Mouse (Mus musculus): ENCODE data around the gene Zfp599. TPM values are rescaled to one million over a fixed set of nuclear protein-coding genes. Genes with fewer than 3 reads are reported as not detected.
"Not testable (repeated sequence)": the region's sequence is repeated elsewhere in the genome, so short reads cannot be mapped to it uniquely, and the experiment has no call there.

The Zfp599 gene
- polyA plus RNA-seq (2012; ENCODE audit: insufficient read depth, low replicate concordance): 0.18 TPM in 1 of 2 replicates, not detected in the other

DNA sequence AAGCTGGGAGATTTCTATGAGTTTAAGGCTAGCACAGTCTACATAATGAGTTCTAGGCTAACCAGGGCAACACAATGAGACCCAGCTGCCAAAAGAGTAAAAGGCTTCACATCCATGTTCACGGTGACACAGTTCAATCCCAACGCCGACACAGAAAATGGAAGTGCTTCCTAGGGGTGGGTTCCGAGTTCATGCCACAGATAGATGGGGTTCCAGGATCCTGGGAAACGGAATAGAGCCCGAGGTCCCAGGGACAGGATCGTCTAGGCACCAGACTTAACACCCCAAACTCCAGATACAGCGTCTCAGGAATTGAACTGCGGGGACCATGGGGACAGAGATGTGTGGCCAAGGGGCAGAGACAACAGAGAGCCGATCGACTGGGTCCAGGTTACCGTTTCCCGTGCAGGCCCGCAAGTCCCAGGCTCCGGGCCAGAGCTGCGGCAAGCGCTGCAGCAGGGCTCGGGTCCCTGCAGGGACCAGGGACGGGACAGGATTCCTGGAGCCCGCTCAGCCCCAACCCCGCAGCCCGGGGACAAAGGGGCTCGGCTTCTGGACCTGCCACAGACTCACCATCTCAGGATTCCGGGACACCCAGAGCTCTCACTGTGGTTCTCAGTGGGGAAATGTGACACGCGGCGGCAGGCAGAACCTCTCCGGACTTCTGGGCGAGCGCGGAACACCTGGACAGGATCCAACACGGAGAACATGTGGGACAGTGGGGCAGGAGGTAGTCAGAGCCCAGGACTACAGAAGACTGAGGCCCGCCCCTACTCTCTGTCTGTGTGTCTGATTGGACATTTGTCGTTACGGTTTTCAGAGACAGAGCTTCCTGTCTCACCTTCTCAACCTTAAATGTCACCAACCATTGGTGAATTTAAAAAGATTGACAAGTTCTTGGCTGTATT, at the start of gene Zfp599:
Gene Zfp599, minus strand, starts transcription at position 712 of the 908 bp plus-strand sequence.
- Histone ChIP-seq H3K27me3 (replicated peaks) (no peaks in the 10 kb centered on the region), H3K36me3 (replicated peaks; ENCODE audit: low read length) (peaks cover 21% of the 10 kb centered on the region), H3K4me1 (peaks cover 9% of the 10 kb centered on the region), H3K9me3 (peaks cover 4% of the 10 kb centered on the region), H3K4me3 (replicated peaks) (peak within 1 kb of the TSS; percentile 91)
- TF ChIP-seq FLI1 (IDR thresholded peaks at IDR 0.05; ENCODE audit: low read length) (no peak), GATA1 (IDR thresholded peaks at IDR 0.05; ENCODE audit: borderline replicate concordance, low read length) (no peak)

DNA sequence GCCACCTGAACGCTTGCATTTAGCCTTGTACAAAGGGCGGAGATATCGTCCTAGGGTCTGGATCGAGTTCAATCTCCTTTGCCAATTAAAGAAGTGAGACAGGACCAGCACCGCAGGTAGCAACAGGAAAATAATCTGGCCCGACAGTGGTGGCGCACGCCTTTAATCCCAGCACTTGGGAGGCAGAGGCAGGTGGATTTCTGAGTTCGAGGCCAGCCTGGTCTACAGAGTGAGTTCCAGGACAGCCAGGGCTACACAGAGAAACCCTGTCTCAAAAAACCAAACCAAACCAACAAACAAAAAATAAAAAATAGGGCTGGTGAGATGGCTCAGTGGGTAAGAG, 48.2 kb upstream of the Zfp599 start:
- H3K4me3 ChIP-seq (replicated peaks): peak overlapping the region; percentile 96
- H3K27me3 ChIP-seq (replicated peaks): not testable (repeated sequence)

DNA sequence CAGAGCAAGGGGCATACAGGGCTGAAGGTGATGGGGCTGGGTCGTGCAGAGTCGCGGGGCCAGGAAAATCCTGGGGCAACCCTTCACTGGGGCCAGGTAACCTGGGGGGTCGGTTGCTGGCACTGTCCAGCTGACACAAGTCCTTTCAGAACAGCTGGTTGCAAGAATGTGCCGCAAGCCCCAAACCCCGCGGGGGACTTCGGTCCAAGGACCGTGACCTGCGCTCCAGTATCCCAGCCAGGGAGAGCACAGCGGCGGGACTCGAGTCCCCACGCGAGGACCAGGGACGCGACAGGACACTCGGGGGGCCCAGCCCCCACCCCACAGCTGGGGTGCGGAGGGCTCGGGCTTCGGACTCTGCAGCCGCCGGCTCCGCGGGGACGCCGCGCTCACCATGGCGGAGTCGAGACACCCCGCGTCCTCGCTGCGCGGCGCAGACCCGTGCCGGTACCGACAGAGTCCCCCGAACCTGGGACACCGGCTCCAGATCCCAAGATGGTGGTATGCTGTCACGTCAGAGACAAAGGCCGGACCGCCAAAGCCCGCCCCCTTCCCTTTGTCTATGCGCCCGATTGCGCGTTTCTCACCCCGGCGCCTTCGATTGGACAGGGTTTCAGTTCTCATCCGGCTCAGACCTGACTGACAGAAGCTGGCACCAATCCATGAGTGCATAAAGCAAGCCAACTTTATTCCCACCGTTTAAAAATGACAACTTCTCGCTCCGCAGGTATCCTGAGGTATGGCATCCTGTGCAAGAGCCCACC, 47.6 kb upstream of the Zfp599 start, which contains the start of gene Zfp810:
Gene Zfp810, minus strand, starts transcription at position 493 of the 764 bp plus-strand sequence.
- H3K9me3 ChIP-seq: peaks cover 18% of the 10 kb centered on the region
- H3K4me3 ChIP-seq (replicated peaks): peak within 1 kb of the TSS; percentile 96
- H3K27me3 ChIP-seq (replicated peaks): no peaks in the 10 kb centered on the region
- TF ChIP-seq FLI1 (IDR thresholded peaks at IDR 0.05; ENCODE audit: low read length) (no peak), GATA1 (IDR thresholded peaks at IDR 0.05; ENCODE audit: borderline replicate concordance, low read length) (no peak)
- peaks cover 22% of the 10 kb centered on the region for H3K4me1 ChIP-seq
- peaks cover 30% of the 10 kb centered on the region for H3K36me3 ChIP-seq (replicated peaks; ENCODE audit: low read length)

More for the DNA sequence above, 48.2 kb upstream of the Zfp599 start:
- peaks cover 23% of the 10 kb centered on the region for H3K9me3 ChIP-seq
- H3K36me3 ChIP-seq (replicated peaks; ENCODE audit: low read length): peaks cover 25% of the 10 kb centered on the region
- peaks cover 22% of the 10 kb centered on the region for H3K4me1 ChIP-seq

DNA sequence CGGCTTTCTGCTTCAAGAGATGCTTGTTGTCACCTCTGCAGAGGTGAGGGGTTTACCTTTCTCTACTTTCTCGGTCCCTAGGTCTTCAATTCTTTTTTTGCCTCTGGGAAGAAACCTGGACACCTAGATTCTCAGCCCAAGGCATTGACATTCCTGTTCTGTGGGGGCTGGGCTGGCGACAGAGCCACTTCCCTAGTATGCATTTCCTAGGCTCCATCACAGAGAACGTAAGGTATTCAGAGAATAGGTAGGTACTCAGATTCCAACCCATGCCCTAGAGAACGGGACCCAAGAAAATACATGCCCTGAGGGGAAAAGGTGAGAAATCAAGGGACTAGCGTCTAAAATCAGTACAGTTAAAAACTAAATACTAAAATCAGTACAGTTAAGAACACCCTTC, 47.0 kb upstream of the Zfp599 start:
- Histone ChIP-seq H3K4me1 (peaks cover 22% of the 10 kb centered on the region), H3K4me3 (replicated peaks) (peak overlapping the region; percentile 96)

DNA sequence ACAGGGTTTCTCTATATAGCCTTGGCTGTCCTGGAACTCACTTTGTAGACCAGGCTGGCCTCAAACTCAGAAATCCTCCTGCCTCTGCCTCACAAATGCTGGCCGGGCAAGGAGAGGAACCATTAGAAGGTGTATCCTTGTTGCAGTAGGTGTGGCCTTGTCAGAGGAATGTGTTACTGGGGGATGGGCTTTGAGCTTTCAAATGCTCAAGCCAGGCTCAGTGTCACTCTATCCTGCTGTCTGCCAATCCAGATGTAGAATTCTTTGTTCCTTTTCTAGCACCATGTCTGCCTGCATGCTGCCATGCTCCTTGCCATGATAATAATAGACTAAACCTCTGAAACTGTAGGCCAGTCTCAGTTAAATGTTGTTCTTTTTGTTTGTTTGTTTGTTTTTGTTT, 42.5 kb upstream of the Zfp599 start:
- peaks cover 67% of the 10 kb centered on the region for H3K36me3 ChIP-seq (replicated peaks; ENCODE audit: low read length)
- no peaks in the 10 kb centered on the region; the same call in 1 of the 2 replicates for H3K9me3 ChIP-seq
- H3K4me3 ChIP-seq (replicated peaks): no peak overlapping the region
- H3K4me1 ChIP-seq: peaks cover 21% of the 10 kb centered on the region
- no peaks in the 10 kb centered on the region for H3K27me3 ChIP-seq (replicated peaks)
- no peak for TF ChIP-seq GATA1 (IDR thresholded peaks at IDR 0.05; ENCODE audit: borderline replicate concordance, low read length)
- TF ChIP-seq FLI1 (IDR thresholded peaks at IDR 0.05; ENCODE audit: low read length): no peak

More for the DNA sequence above, 47.0 kb upstream of the Zfp599 start:
- Histone ChIP-seq H3K36me3 (replicated peaks; ENCODE audit: low read length) (peaks cover 34% of the 10 kb centered on the region), H3K27me3 (replicated peaks) (no peaks in the 10 kb centered on the region), H3K9me3 (peaks cover 11% of the 10 kb centered on the region)
- TF ChIP-seq GATA1 (IDR thresholded peaks at IDR 0.05; ENCODE audit: borderline replicate concordance, low read length) (no peak), FLI1 (IDR thresholded peaks at IDR 0.05; ENCODE audit: low read length) (no peak)

DNA sequence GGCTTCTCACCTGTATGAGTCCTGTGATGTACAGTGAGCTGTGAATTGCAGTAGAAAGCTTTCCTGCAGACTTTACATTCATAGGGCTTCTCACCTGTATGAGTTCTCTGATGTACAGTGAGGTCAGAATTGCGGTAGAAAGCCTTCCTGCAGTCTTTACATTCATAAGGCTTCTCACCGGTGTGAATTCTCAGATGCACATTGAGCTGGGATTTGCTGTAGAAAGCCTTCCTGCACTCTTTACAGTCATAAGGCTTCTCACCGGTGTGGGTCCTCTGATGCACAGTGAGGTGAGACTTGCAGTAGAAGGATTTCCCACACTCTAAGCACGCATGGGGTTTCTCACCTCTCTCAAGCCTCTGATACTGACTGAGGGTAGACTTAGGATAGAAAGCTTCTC, 19.0 kb upstream of the Zfp599 start:
- Histone ChIP-seq H3K9me3 (peaks cover 76% of the 10 kb centered on the region), H3K27me3 (replicated peaks) (no peaks in the 10 kb centered on the region), H3K36me3 (replicated peaks; ENCODE audit: low read length) (peaks cover 71% of the 10 kb centered on the region), H3K4me3 (replicated peaks) (no peak overlapping the region), H3K4me1 (no peaks in the 10 kb centered on the region)
- TF ChIP-seq FLI1 (IDR thresholded peaks at IDR 0.05; ENCODE audit: low read length): no peak
- TF ChIP-seq GATA1 (IDR thresholded peaks at IDR 0.05; ENCODE audit: borderline replicate concordance, low read length): no peak

DNA sequence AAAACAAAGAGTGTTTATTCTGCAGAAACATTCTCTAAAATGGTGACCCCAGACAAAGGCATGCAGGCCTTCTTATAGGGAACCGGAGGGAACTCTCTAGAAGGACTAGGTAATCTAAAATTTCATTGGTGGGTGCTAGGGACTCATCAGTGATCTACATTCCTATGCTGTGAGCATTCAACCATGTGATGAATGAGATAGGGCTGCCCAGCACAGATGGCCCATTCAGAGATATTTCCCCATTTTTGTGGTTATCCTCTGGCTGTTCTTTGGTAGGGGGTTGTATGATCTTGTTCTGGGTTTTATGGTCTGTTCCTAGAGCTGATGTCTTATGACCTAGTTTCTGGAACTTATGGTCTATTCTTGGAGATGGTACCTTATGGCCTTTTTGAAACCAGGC, 9.2 kb upstream of the Zfp599 start:
- Histone ChIP-seq H3K36me3 (replicated peaks; ENCODE audit: low read length) (no peaks in the 10 kb centered on the region), H3K4me3 (replicated peaks) (no peak overlapping the region), H3K27me3 (replicated peaks) (no peaks in the 10 kb centered on the region), H3K4me1 (no peaks in the 10 kb centered on the region), H3K9me3 (peaks cover 64% of the 10 kb centered on the region)
- no peak for TF ChIP-seq GATA1 (IDR thresholded peaks at IDR 0.05; ENCODE audit: borderline replicate concordance, low read length)

DNA sequence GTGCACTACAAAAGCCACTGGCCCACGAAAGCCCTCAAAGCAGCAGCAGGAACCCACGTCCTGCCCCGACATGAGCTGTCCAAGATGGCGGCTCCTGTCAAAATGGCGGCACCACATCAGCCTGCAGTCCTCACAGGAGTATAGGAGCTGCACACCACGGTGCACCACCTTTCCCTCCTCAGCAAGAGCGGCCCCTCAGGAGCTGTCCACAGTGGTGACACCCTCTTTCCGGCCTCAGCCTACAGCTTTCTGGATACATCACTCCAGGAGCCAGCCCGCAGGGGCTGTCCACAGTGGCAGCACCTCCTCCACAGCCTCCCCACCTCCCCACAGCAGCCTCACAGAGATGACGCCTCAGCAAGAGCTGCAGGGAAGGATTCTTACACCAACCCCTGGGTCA, 2.9 kb upstream of the Zfp599 start:
- no peaks in the 10 kb centered on the region for H3K27me3 ChIP-seq (replicated peaks)
- H3K4me3 ChIP-seq (replicated peaks): no peak overlapping the region
- H3K36me3 ChIP-seq (replicated peaks; ENCODE audit: low read length): peaks cover 6% of the 10 kb centered on the region
- TF ChIP-seq GATA1 (IDR thresholded peaks at IDR 0.05; ENCODE audit: borderline replicate concordance, low read length): no peak
- no peak for TF ChIP-seq FLI1 (IDR thresholded peaks at IDR 0.05; ENCODE audit: low read length)
- peaks cover 19% of the 10 kb centered on the region for H3K9me3 ChIP-seq
- peaks cover 9% of the 10 kb centered on the region for H3K4me1 ChIP-seq

DNA sequence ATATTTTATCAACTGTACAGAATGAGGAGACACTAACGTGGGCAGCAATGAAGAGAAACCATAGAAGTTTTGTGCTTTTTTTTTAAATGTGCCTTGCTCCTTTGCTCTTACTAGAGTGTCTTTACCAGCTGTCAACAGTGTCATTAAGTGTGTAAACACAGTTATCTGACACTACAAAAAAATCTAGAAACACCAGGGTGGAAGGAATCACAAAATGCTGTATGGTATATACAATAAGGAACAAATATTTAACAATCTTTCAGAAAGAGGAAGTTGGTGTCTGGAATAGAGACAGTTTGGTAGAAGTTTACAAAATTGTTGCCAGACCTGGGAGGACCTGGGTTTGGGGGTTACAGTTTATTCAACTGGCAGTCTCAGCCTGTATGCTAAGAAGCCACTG, 1.9 kb upstream of the Zfp599 start:
- Histone ChIP-seq H3K9me3 (peaks cover 14% of the 10 kb centered on the region), H3K4me1 (peaks cover 9% of the 10 kb centered on the region), H3K36me3 (replicated peaks; ENCODE audit: low read length) (peaks cover 10% of the 10 kb centered on the region), H3K27me3 (replicated peaks) (no peaks in the 10 kb centered on the region), H3K4me3 (replicated peaks) (no peak overlapping the region)
- TF ChIP-seq GATA1 (IDR thresholded peaks at IDR 0.05; ENCODE audit: borderline replicate concordance, low read length): no peak
- no peak for TF ChIP-seq FLI1 (IDR thresholded peaks at IDR 0.05; ENCODE audit: low read length)

DNA sequence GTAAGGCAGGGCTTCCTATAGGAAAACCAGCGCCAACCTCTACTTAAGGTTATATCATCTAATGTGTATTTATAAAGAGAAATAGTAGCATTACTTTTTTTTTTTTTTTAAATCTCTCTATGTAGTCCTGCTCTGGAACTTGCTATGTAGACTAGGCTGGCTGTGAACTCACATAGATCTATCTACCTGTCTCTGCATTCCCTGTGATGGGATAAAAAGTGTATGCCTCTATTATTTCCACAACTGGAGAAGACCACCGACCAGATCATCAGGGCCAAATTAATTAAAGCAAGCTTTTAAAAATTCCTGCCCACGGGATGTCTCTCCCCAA, 362 bp upstream of the Zfp599 start:
- Histone ChIP-seq H3K4me1 (peaks cover 9% of the 10 kb centered on the region), H3K4me3 (replicated peaks) (peak overlapping the region; percentile 91), H3K27me3 (replicated peaks) (no peaks in the 10 kb centered on the region), H3K36me3 (replicated peaks; ENCODE audit: low read length) (peaks cover 21% of the 10 kb centered on the region), H3K9me3 (peaks cover 4% of the 10 kb centered on the region)
- TF ChIP-seq GATA1 (IDR thresholded peaks at IDR 0.05; ENCODE audit: borderline replicate concordance, low read length) (no peak), FLI1 (IDR thresholded peaks at IDR 0.05; ENCODE audit: low read length) (no peak)

Measured in megakaryocyte, embryonic 14.5 days (primary cell).